Mouse (Mus musculus) CH12.LX (cell line): Measurements from ENCODE around the gene Hectd1. TPM values are rescaled to one million over a fixed set of nuclear protein-coding genes. Genes with fewer than 3 reads are reported as not detected.

Source experiments
- DNase-seq: peaks from one replicate; pipeline ENCODE4 v3.0.0-alpha.2; 2013; ENCODE audit errors: extremely low read depth
- H3K27ac ChIP-seq: 2 replicates; pipeline ENCODE4 v1.5.1; 2012; ENCODE audit warnings: low read depth, mild to moderate bottlenecking, control low read depth, moderate library complexity; ENCODE audit not compliant: insufficient read depth
- H3K27me3 ChIP-seq: replicated peaks from 2 replicates; pipeline ENCODE3; 2012; ENCODE audit warnings: inconsistent platforms
- H3K36me3 ChIP-seq, 2 experiments: replicated peaks in 1 of 2; 2 replicates each; pipeline versions ENCODE3 to v1.6.1; 2012; ENCODE audit warnings: inconsistent platforms in 1 of 2, low read length in 1 of 2, mild to moderate bottlenecking in 1 of 2, mixed read lengths in 1 of 2, moderate library complexity in 1 of 2; ENCODE audit not compliant: control insufficient read depth in 1 of 2, insufficient read depth in 1 of 2
- H3K4me1 ChIP-seq, 2 experiments: 2 replicates each; pipeline ENCODE4 v1.6.1; 2012; ENCODE audit warnings: inconsistent platforms in 1 of 2, moderate library complexity in 1 of 2; ENCODE audit not compliant: insufficient read depth in 2 of 2, control insufficient read depth in 1 of 2
- H3K4me2 ChIP-seq: 2 replicates; pipeline ENCODE4 v1.6.1; 2012; ENCODE audit warnings: low read depth, mild to moderate bottlenecking, control low read depth; ENCODE audit not compliant: poor library complexity, insufficient read depth, severe bottlenecking
- H3K4me3 ChIP-seq, 3 experiments: fragments of 150-350 bp in 1 of 3; sonication (generic) in 1 of 3; replicated peaks in 1 of 3; 2 replicates each; pipeline versions ENCODE3 to v1.5.1; 2011 to 2012; ENCODE audit warnings: low read depth in 2 of 3, low read length in 2 of 3, mild to moderate bottlenecking in 2 of 3, moderate library complexity in 2 of 3, control low read depth in 1 of 3, improper control_type of control experiment in 1 of 3, inconsistent platforms in 1 of 3, mixed read lengths in 1 of 3; ENCODE audit not compliant: poor library complexity in 1 of 3
- H3K79me2 ChIP-seq: replicated peaks from 2 replicates; pipeline ENCODE4 v1.6.1; 2012; ENCODE audit warnings: mild to moderate bottlenecking, moderate library complexity; ENCODE audit not compliant: control insufficient read depth, poor library complexity, insufficient read depth, severe bottlenecking; ENCODE audit errors: extremely low read depth
- H3K9ac ChIP-seq: 2 replicates; pipeline ENCODE4 v1.6.1; 2012; ENCODE audit warnings: low read depth, mild to moderate bottlenecking, control low read depth, moderate library complexity; ENCODE audit not compliant: insufficient read depth
- H3K9me3 ChIP-seq: replicated peaks from 2 replicates; pipeline ENCODE3; 2012; ENCODE audit warnings: low read length, inconsistent platforms, mixed read lengths
- BHLHE40 ChIP-seq: IDR thresholded peaks from 2 replicates; pipeline ENCODE4 v1.6.1; 2011; ENCODE audit warnings: mild to moderate bottlenecking, low read depth, low read length, improper control_type of control experiment
- ELF1 ChIP-seq: IDR thresholded peaks from 2 replicates; pipeline ENCODE4 v1.6.1; 2014; ENCODE audit warnings: low read depth, mild to moderate bottlenecking, inconsistent platforms, low read length, improper control_type of control experiment
- EP300 ChIP-seq: IDR thresholded peaks from 2 replicates; pipeline ENCODE4 v1.6.1; 2011; ENCODE audit warnings: low read length, improper control_type of control experiment
- ETS1 ChIP-seq: conservative IDR thresholded peaks from 2 replicates; pipeline ENCODE4 v1.6.1; 2012; ENCODE audit warnings: low read depth, mild to moderate bottlenecking, inconsistent platforms, low read length, improper control_type of control experiment, moderate library complexity
- IRF4 ChIP-seq: IDR thresholded peaks from 2 replicates; pipeline ENCODE4 v1.6.1; 2014; ENCODE audit warnings: low read depth, mild to moderate bottlenecking, inconsistent platforms, low read length, improper control_type of control experiment
- JUN ChIP-seq: IDR thresholded peaks from 2 replicates; pipeline ENCODE4 v1.6.1; 2011; ENCODE audit warnings: low read depth, mild to moderate bottlenecking, low read length, improper control_type of control experiment, moderate library complexity; ENCODE audit not compliant: insufficient read depth
- JUND ChIP-seq: conservative IDR thresholded peaks from 2 replicates; pipeline ENCODE4 v1.6.1; 2011; ENCODE audit warnings: low read depth, low read length, improper control_type of control experiment
- MAFK ChIP-seq: IDR thresholded peaks from 2 replicates; pipeline ENCODE4 v1.6.1; 2011; ENCODE audit warnings: low read length, improper control_type of control experiment; ENCODE audit not compliant: insufficient replicate concordance
- MAX ChIP-seq: IDR thresholded peaks from 2 replicates; pipeline ENCODE4 v1.6.1; 2011; ENCODE audit warnings: low read length, improper control_type of control experiment
- MAZ ChIP-seq: IDR thresholded peaks from 2 replicates; pipeline ENCODE4 v1.6.1; 2012; ENCODE audit warnings: low read depth, mild to moderate bottlenecking, inconsistent platforms, low read length, improper control_type of control experiment, moderate library complexity
- MEF2A ChIP-seq: IDR thresholded peaks from 2 replicates; pipeline ENCODE4 v1.6.1; 2014; ENCODE audit warnings: low read depth, mild to moderate bottlenecking, inconsistent platforms, low read length, improper control_type of control experiment, borderline replicate concordance
- MXI1 ChIP-seq: IDR thresholded peaks from 2 replicates; pipeline ENCODE4 v1.6.1; 2011; ENCODE audit warnings: mild to moderate bottlenecking, low read depth, low read length, improper control_type of control experiment
- MYC ChIP-seq: IDR thresholded peaks from 2 replicates; pipeline ENCODE4 v1.6.1; 2011; ENCODE audit warnings: low read depth, mild to moderate bottlenecking, improper control_type of control experiment, low read length
- NRF1 ChIP-seq: IDR thresholded peaks from 2 replicates; pipeline ENCODE4 v1.6.1; 2014; ENCODE audit warnings: low read depth, mild to moderate bottlenecking, inconsistent platforms, low read length, improper control_type of control experiment, moderate library complexity
- RCOR1 ChIP-seq: conservative IDR thresholded peaks from 2 replicates; pipeline ENCODE4 v1.6.1; 2012; ENCODE audit warnings: low read depth, mild to moderate bottlenecking, inconsistent platforms, low read length, improper control_type of control experiment
- SMC3 ChIP-seq: IDR thresholded peaks from 2 replicates; pipeline ENCODE4 v1.6.1; 2011; ENCODE audit warnings: low read depth, low read length, improper control_type of control experiment
- UBTF ChIP-seq: IDR thresholded peaks from 2 replicates; pipeline ENCODE4 v1.6.1; 2012; ENCODE audit warnings: low read depth, mild to moderate bottlenecking, inconsistent platforms, low read length, improper control_type of control experiment, moderate library complexity
- USF2 ChIP-seq: conservative IDR thresholded peaks from 2 replicates; pipeline ENCODE4 v1.6.1; 2011; ENCODE audit warnings: low read depth, low read length, improper control_type of control experiment
- ZC3H11A ChIP-seq: IDR thresholded peaks from 2 replicates; pipeline ENCODE4 v1.6.1; 2012; ENCODE audit warnings: low read depth, mild to moderate bottlenecking, inconsistent platforms, low read length, improper control_type of control experiment
- ZNF384 ChIP-seq: IDR thresholded peaks from 2 replicates; pipeline ENCODE4 v1.6.1; 2012; ENCODE audit warnings: low read depth, low read length, improper control_type of control experiment, inconsistent platforms
- dilution Hi-C: fragments of 300-500 bp; cut with MboI; formaldehyde crosslinking; loops from 2 replicates; pipeline ENCODE4 v1.14.3; 2020; ENCODE audit warnings: low sequenced_read_pairs; ENCODE audit not compliant: extremely low pct_unique_long_range_greater_than_20kb, extremely low pct_ligation_motif_present
- in situ Hi-C: fragments of 300-500 bp; cut with MboI; formaldehyde crosslinking; loops from 3 replicates; pipeline ENCODE4 v1.14.3; 2019; ENCODE audit warnings: low sequenced_read_pairs, low pct_ligation_motif_present, low pct_unique_long_range_greater_than_20kb, mixed read lengths
- polyA plus RNA-seq: library from polyadenylated mRNA; unstranded; fragments of >175 nt; gene quantifications from 2 replicates; pipeline ENCODE4 v1.2.1, GENCODE M21; 2012; ENCODE audit warnings: low read depth; ENCODE audit not compliant: insufficient read length
- total RNA-seq, 2 experiments: library from RNA; depleted of rRNA; stranded (reverse); fragments of 300-350 nt in 1 of 2; fragments of >200 nt in 1 of 2; gene quantifications; 2 replicates each; pipeline ENCODE4 v1.2.3; 2012 to 2014

Gene Hectd1
- total and polyA plus RNA-seq, 3 experiments: 36.2 to 42.3 (median 41.4) TPM

GRCm38 (mm10) chr12:51849902-51850301 is 20.6 kb upstream of the Hectd1 start:
- Histone ChIP-seq H3K4me3 (no peak overlapping the region), H3K36me3 (no peaks in the 10 kb centered on the region), H3K4me2 (no peak overlapping the region), H3K4me1 (peaks cover 0 to 3% of the 10 kb centered on the region in 2 experiments; a peak in 2 of 4 replicates), H3K27me3 (no peaks in the 10 kb centered on the region), H3K27ac (no peak overlapping the region), H3K9me3 (no peaks in the 10 kb centered on the region), H3K79me2 (no peaks in the 10 kb centered on the region), H3K9ac (no peak overlapping the region)
- DNase-seq: no peak
- dilution Hi-C loops: no loop called here
- TF ChIP-seq MEF2A: no peak
- TF ChIP-seq ZNF384: no peak
- TF ChIP-seq IRF4: no peak
- TF ChIP-seq NRF1: no peak
- no peak for TF ChIP-seq ETS1
- no peak for TF ChIP-seq EP300
- TF ChIP-seq MAFK: no peak
- TF ChIP-seq MAX: no peak
- TF ChIP-seq ELF1: no peak
- no peak for TF ChIP-seq BHLHE40
- TF ChIP-seq JUND: no peak
- no peak for TF ChIP-seq UBTF
- no peak for TF ChIP-seq JUN
- no peak for TF ChIP-seq RCOR1
- TF ChIP-seq MXI1: no peak
- no peak for TF ChIP-seq MAZ
- TF ChIP-seq USF2: no peak
- TF ChIP-seq ZC3H11A: no peak
- TF ChIP-seq SMC3: no peak
- no peak for TF ChIP-seq MYC
- in situ Hi-C loops: no loop called here

- TF ChIP-seq ZNF384: no peak
- TF ChIP-seq USF2: no peak
- no peaks in the 10 kb centered on the region for H3K36me3 ChIP-seq
- H3K9ac ChIP-seq: no peak overlapping the region
- no peak overlapping the region for H3K27ac ChIP-seq
- peaks cover 5 to 13% of the 10 kb centered on the region in 2 experiments; a peak in 2 of 4 replicates for H3K4me1 ChIP-seq
- H3K27me3 ChIP-seq: no peaks in the 10 kb centered on the region
- DNase-seq: no peak
- H3K4me3 ChIP-seq: no peak overlapping the region
- dilution Hi-C loops: no loop called here
- in situ Hi-C loops: no loop called here
- H3K79me2 ChIP-seq: no peaks in the 10 kb centered on the region
- no peak overlapping the region for H3K4me2 ChIP-seq
- H3K9me3 ChIP-seq: no peaks in the 10 kb centered on the region
Measured at GRCm38 (mm10) chr12:51847953-51848680, 18.8 kb upstream of the Hectd1 start.
